Mouse (Mus musculus) embryonic facial prominence, embryonic 14.5 days (tissue): ENCODE measurements around the gene Prm1. TPM values are rescaled to one million over a fixed set of nuclear protein-coding genes. Genes with fewer than 3 reads are reported as not detected.
"Not testable (repeated sequence)": the region's sequence is repeated elsewhere in the genome, so short reads cannot be mapped to it uniquely, and the experiment has no call there.

Experiments used
- ATAC-seq: fragments of 200-750 bp; cut with Nextera tagmentation; 2 replicates; pipeline ENCODE4 v1.8.0; 2017; ENCODE audit warnings: low read depth, moderate number of reproducible peaks, moderate TSS enrichment
- DNase-seq: peaks from one replicate; pipeline ENCODE4 v3.0.0-alpha.2; 2015; ENCODE audit warnings: low spot score
- H3K27ac ChIP-seq: fragments of 300-500 bp; sonication (generic); replicated peaks from 2 replicates; pipeline ENCODE4 v1.5.1; 2014; ENCODE audit warnings: low read depth, mild to moderate bottlenecking, low read length, moderate library complexity
- H3K27me3 ChIP-seq: fragments of 300-500 bp; sonication (generic); replicated peaks from 2 replicates; pipeline ENCODE4 v1.6.1; 2014; ENCODE audit warnings: low read length; ENCODE audit not compliant: control insufficient read depth, insufficient read depth
- H3K36me3 ChIP-seq: fragments of 300-500 bp; sonication (generic); 2 replicates; pipeline ENCODE4 v1.6.1; 2014; ENCODE audit warnings: low read length, mixed read lengths; ENCODE audit not compliant: control insufficient read depth, insufficient read depth
- H3K4me1 ChIP-seq: fragments of 300-500 bp; sonication (generic); 2 replicates; pipeline ENCODE4 v1.6.1; 2014; ENCODE audit warnings: antibody characterized with exemption, low read length; ENCODE audit not compliant: control insufficient read depth, insufficient read depth
- H3K4me2 ChIP-seq: fragments of 300-500 bp; sonication (generic); 2 replicates; pipeline ENCODE4 v1.6.1; 2014; ENCODE audit warnings: low read depth, mild to moderate bottlenecking, low read length, moderate library complexity, mixed read lengths
- H3K4me3 ChIP-seq: fragments of 300-500 bp; sonication (generic); 2 replicates; pipeline ENCODE4 v1.5.1; 2014; ENCODE audit warnings: low read depth, mild to moderate bottlenecking, low read length
- H3K9ac ChIP-seq: fragments of 300-500 bp; sonication (generic); 2 replicates; pipeline ENCODE4 v1.6.1; 2014; ENCODE audit warnings: low read depth, mild to moderate bottlenecking, low read length, moderate library complexity, mixed read lengths
- H3K9me3 ChIP-seq: fragments of 300-500 bp; sonication (generic); 2 replicates; pipeline ENCODE4 v1.6.1; 2016; ENCODE audit warnings: low read length; ENCODE audit not compliant: control insufficient read depth
- WGBS: fragments of 180-500 bp; shearing (Covaris S2); extraction: QIAGEN DNeasy Blood & Tissue Kit; methylation state at CpG from one replicate; pipeline ENCODE4 v1.1.7; 2014; 5-methylcytosine and 5-hydroxymethylcytosine counted together
- polyA plus RNA-seq: library from polyadenylated mRNA; unstranded; fragments of >200 nt; fragmentation: Nextera tagmentation; extraction: Ambion mirVana; gene quantifications from 2 replicates; pipeline ENCODE4 v1.2.1, GENCODE M21; 2014

Gene Prm1
- not detected in 2 replicates for polyA plus RNA-seq

- no peak for ATAC-seq
- H3K9ac ChIP-seq = no peak within 1 kb of the TSS
Observed at GRCm38 (mm10) chr16:10805789-10806527, at the start of gene Prm1. Gene Prm1, minus strand, starts transcription at chr16:10805839.

GRCm38 (mm10) chr16:10852216-10852615 is 46.6 kb upstream of the Prm1 start:
- H3K4me2 ChIP-seq, H3K27ac ChIP-seq, H3K9me3 ChIP-seq, H3K27me3 ChIP-seq, H3K9ac ChIP-seq, H3K36me3 ChIP-seq, H3K4me3 ChIP-seq, DNase-seq, ATAC-seq: not testable (repeated sequence)
- peaks cover 29% of the 10 kb centered on the region for H3K4me1 ChIP-seq
- 91% methylated on average over 10 of the region's 10 CpGs for WGBS

More at GRCm38 (mm10) chr16:10805789-10806527, at the start of gene Prm1:
- H3K4me2 ChIP-seq = no peak within 1 kb of the TSS
- no peaks in the 10 kb centered on the region for H3K36me3 ChIP-seq
- 74% methylated on average over 10 of the region's 10 CpGs for WGBS
- H3K27ac ChIP-seq = no peak within 1 kb of the TSS
- no peaks in the 10 kb centered on the region for H3K9me3 ChIP-seq
- no peaks in the 10 kb centered on the region for H3K4me1 ChIP-seq
- no peak within 1 kb of the TSS for H3K4me3 ChIP-seq
- no peak for DNase-seq
- no peaks in the 10 kb centered on the region for H3K27me3 ChIP-seq

- WGBS = 46% methylated on average over 4 of the region's 4 CpGs
- H3K27me3 ChIP-seq = no peaks in the 10 kb centered on the region
- ATAC-seq (no peak; the same call in 1 of the 2 replicates), DNase-seq (no peak)
- H3K9ac ChIP-seq = 0 out of 2 replicates have a peak overlapping the region, but pooled peaks have one; percentile 15
- no peak overlapping the region for H3K4me2 ChIP-seq
- no peak overlapping the region for H3K4me3 ChIP-seq
- H3K27ac ChIP-seq = peak overlapping the region; percentile 85
- peaks cover 29% of the 10 kb centered on the region for H3K4me1 ChIP-seq
- no peaks in the 10 kb centered on the region for H3K36me3 ChIP-seq
- H3K9me3 ChIP-seq = no peaks in the 10 kb centered on the region
Observed at GRCm38 (mm10) chr16:10850905-10851304, 45.3 kb upstream of the Prm1 start.

- ATAC-seq (peak; percentile 58), DNase-seq (peak; percentile 84)
- WGBS = 34% methylated on average over 12 of the region's 12 CpGs
- Histone ChIP-seq H3K27me3 (no peaks in the 10 kb centered on the region), H3K9me3 (no peaks in the 10 kb centered on the region), H3K4me3 (no peak overlapping the region), H3K4me1 (peaks cover 29% of the 10 kb centered on the region), H3K27ac (peak overlapping the region; percentile 85), H3K9ac (no peak overlapping the region), H3K36me3 (no peaks in the 10 kb centered on the region), H3K4me2 (peak overlapping the region; percentile 21)
Observed at GRCm38 (mm10) chr16:10849965-10850861, 44.6 kb upstream of the Prm1 start.

- Histone ChIP-seq H3K9me3 (no peaks in the 10 kb centered on the region), H3K4me2 (no peak overlapping the region), H3K27ac (no peak overlapping the region), H3K27me3 (no peaks in the 10 kb centered on the region), H3K4me1 (peaks cover 40% of the 10 kb centered on the region), H3K4me3 (no peak overlapping the region), H3K9ac (no peak overlapping the region), H3K36me3 (no peaks in the 10 kb centered on the region)
- ATAC-seq (peak; percentile 53), DNase-seq (peak; percentile 58)
- 64% methylated on average over 4 of the region's 4 CpGs for WGBS
Observed at GRCm38 (mm10) chr16:10846503-10846902, 40.9 kb upstream of the Prm1 start.

GRCm38 (mm10) chr16:10845952-10846351 is 40.3 kb upstream of the Prm1 start:
- WGBS = 87% methylated on average over 6 of the region's 6 CpGs
- Histone ChIP-seq H3K36me3 (no peaks in the 10 kb centered on the region), H3K9me3 (no peaks in the 10 kb centered on the region), H3K4me3 (no peak overlapping the region), H3K9ac (no peak overlapping the region), H3K27me3 (no peaks in the 10 kb centered on the region), H3K4me1 (peaks cover 35% of the 10 kb centered on the region), H3K27ac (no peak overlapping the region), H3K4me2 (no peak overlapping the region)
- DNase-seq (no peak), ATAC-seq (no peak)

GRCm38 (mm10) chr16:10844319-10844670 is 38.7 kb upstream of the Prm1 start:
- H3K9ac ChIP-seq = peak overlapping the region; percentile 48
- H3K27me3 ChIP-seq = no peaks in the 10 kb centered on the region
- ATAC-seq (peak; percentile 28), DNase-seq (no peak)
- H3K4me3 ChIP-seq = peak overlapping the region; percentile 18; the same call in 1 of the 2 replicates
- H3K4me1 ChIP-seq = peaks cover 18% of the 10 kb centered on the region
- H3K9me3 ChIP-seq = no peaks in the 10 kb centered on the region
- no peaks in the 10 kb centered on the region for H3K36me3 ChIP-seq
- peak overlapping the region; percentile 77 for H3K27ac ChIP-seq
- peak overlapping the region; percentile 53 for H3K4me2 ChIP-seq
- WGBS = 40% methylated on average over 6 of the region's 6 CpGs

GRCm38 (mm10) chr16:10843486-10844318 is 38.1 kb upstream of the Prm1 start:
- DNase-seq (peak; percentile 81), ATAC-seq (peak; percentile 23; the same call in 1 of the 2 replicates)
- Histone ChIP-seq H3K27me3 (no peaks in the 10 kb centered on the region), H3K9ac (peak overlapping the region; percentile 48), H3K36me3 (no peaks in the 10 kb centered on the region), H3K4me2 (peak overlapping the region; percentile 53), H3K9me3 (no peaks in the 10 kb centered on the region), H3K4me1 (peaks cover 16% of the 10 kb centered on the region), H3K27ac (peak overlapping the region; percentile 77), H3K4me3 (peak overlapping the region; percentile 18)
- 17% methylated on average over 18 of the region's 18 CpGs for WGBS
